Mouse (Mus musculus) c-Kit-negative CD71-positive TER-119-positive erythroid progenitor cells, embryonic 14.5 days (primary cell): ENCODE results near the gene C1rl.
"Not testable (repeated sequence)": the region's sequence is repeated elsewhere in the genome, so short reads cannot be mapped to it uniquely, and the experiment has no call there.

Source experiments
- DNase-seq: peaks from one replicate; pipeline ENCODE4 v3.0.0-alpha.2; 2013; ENCODE audit warnings: low read depth, low spot score

The C1rl gene

DNA sequence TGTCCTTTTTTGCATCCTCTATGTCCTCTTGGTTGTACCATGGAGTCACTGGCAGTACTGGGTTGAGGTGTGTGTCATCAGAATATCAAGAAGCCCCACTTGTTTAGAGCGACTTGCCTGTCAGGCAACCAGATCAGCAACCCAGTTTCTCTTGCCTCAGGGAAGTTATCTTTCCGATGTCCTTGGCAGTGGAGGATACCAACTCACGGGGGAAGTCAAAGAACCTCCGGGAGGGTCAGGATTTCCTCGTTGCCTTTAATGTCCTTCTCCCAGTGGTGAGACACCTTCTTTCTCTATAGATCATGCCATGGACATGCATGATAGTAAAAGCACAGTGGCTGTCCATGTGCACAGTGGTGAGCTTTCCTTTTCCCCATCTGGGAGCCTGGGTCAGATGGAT lies 9.1 kb downstream of the C1rl start:
- DNase-seq, result no peak

DNA sequence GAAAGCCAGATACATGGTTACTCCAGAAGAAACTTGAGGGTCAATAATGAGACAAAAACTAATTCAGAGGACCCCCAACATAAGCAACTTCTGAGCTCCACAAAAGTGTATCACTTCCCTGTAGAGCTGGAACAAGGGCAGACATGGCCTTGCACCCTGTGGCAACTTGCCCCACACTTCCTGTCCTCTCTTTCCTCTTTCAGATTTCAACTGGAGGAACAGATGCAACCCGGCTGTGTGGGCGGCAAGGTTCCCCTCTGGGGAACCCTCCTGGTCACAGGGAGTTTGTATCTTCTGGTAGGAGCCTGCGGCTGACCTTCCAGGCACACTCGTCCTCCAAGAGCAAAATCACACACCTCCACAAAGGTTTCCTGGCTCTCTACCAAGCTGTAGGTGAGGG lies 12.1 kb downstream of the C1rl start:
- DNase-seq, result no peak

DNA sequence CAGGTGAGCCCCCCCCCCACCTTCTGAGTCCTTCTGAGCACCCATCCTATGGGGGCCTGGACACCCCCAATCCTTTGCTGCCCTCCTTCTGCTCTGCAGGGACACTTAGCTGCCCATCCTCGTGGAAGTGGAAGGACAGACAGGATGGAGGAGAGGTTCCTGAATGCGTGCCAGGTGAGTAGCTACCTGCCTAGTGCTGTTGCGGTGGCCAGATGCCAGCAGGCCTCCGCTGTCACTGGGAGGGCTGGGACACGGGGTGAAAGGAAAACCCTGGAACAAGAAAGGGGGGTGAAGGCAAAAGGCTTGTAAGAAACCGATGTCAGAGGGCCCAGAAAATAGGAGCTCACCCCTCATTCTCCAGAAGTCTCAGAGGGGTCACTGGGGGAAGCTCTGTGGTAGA lies 14.1 kb downstream of the C1rl start:
- DNase-seq, result no peak

DNA sequence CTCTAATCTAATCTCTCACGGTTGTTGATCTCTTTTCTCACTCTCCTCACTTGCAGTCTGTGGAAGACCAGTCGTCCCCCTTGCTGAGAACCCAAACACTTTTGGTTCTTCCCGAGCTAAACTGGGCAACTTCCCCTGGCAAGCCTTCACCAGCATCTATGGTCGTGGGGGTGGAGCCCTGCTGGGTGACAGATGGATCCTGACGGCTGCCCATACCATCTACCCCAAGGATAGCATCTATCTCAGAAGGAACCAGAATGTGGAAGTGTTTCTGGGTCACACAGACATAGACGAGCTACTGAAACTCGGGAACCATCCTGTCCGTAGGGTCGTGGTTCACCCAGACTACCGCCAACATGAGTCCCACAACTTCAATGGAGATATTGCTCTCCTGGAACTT lies 15.4 kb downstream of the C1rl start:
- no peak for DNase-seq

DNA sequence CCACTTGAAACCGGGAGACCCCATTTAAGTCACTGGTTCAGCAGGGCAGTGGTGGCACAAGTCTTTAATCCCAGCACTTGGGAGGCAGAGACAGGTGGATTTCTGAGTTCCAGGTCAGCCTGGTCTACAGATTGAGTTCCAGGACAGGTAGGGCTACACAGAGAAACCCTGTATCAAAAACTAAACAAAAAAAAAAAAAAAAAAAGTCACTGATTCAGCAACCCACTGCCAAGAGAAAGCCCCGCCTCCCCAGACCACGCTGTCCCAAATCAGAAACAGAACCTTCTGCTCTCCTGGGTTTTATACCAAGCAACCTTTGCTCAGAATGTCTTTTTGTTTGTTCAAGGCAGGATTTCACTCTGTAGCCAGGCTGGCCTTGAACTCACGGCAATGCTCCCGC lies 16.3 kb downstream of the C1rl start:
- not testable (repeated sequence) for DNase-seq

DNA sequence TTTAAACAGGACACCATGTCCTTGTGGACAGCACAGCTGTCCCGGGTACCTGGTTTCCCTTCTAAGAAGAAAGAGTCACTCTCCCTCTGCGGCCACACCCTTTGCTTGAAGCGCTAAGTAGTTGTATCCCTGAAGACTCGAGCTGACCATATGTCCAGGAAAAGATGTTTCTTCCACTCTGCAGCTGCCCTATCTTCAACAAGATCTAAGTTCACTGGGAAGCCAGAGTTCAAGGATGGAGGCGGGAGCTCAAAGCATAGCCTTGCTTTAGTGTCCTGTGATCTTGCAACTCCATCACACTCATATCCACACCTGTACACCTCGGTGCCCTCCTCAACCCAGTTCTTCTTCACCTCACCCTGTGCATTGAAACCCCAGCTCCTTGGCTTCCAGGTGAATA lies 19.0 kb downstream of the C1rl start:
- no peak for DNase-seq

DNA sequence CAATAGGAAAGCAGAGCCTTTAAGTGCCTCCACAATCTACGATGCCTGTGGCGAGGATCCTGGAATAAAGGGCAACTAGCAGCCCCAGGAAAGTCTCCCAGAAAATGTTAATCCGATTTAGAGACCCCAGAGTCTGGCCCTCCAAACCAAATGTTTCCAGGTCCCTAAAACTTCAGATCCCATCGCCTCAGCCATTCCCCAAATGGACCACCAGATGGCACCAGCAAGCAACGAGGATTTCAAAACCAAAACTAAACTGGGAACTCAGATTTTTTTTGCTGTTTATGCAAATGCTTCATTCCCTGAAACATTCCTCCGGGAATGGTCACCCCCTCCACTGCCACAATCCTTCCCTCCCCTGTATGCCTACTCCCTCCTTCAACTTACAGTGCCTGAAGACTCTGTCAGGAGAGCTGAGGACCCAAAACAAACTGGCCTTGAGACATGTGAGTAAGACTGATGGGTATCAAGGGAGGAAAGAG lies 19.5 kb downstream of the C1rl start, which contains the start of gene C1ra:
C1ra (plus strand) TSS at position 51 of the 482 bp plus-strand sequence.
- DNase-seq, result no peak

DNA sequence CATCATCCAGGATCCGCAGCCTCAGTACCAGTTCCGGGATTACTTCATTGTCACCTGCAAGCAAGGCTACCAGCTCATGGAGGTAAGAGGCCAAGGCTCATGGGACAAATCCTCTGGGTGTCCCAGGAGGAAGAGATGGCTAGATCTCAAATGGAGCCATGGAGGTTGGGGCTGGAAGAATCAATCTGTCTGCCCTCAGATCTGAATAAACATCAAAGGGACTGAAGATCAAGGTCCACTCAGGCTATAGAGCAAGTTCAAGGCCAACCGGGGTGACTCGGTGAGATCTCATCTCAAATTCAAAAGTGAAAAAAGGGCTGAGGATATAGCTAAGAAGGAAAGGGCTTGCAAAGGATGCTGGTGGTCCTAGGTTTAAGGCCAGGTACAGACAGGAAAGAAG lies 24.8 kb downstream of the C1rl start:
- DNase-seq, result not testable (repeated sequence)

DNA sequence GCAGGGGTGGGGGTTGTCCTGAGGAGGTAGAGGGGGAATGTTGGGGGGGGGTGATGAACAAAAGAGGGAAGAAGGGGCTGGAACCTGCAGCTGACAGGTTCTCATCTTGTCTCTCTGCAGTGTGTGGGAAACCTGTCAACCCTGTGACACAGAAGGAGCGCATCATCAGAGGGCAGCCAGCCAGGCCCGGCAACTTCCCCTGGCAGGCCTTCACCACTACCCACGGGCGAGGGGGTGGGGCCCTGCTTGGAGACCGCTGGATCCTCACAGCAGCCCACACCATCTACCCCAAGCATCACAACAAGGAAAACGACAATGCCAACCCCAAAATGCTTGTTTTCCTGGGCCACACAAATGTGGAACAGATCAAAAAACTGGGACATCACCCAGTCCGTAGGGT lies 29.2 kb downstream of the C1rl start:
- not testable (repeated sequence) for DNase-seq

DNA sequence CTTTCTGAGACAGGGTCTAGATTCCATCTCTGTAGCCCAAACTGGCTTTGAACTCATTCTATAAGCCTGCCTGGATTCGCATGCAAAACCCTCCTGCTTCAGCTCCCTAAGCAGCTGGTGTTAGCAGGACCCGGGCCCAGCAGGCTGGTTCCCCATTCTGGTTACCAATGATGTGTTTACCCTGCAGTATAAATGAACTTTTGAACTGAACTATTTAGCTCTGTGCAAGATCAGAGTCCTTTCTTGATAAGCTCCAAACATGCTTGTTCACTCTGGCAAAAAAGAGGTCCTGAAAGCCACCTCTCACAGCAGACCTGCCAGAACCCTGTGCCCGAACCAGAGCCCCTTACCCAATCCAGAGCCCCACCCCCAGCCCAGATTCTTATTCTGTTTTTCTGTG lies 35.0 kb downstream of the C1rl start:
- no peak for DNase-seq

DNA sequence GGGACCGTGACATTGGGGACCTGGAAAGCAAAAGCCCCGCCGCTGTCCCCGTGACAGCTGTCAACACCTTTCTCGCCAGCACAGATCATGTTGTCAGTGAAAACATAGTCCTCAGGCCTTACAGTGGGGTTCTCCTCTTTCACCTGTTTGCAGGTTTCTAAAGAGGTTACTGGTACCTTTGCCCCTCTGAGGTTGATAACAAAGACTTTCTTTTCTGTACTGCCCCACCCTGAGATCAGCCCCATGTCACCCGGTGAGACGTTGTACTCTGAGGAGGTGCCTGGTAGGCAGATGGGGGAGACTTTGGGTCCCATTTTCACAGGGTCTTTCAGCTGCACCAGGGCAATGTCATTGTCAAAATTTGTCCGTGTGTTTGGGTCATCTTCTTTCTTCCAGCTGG lies 38.2 kb downstream of the C1rl start:
- no peak for DNase-seq

DNA sequence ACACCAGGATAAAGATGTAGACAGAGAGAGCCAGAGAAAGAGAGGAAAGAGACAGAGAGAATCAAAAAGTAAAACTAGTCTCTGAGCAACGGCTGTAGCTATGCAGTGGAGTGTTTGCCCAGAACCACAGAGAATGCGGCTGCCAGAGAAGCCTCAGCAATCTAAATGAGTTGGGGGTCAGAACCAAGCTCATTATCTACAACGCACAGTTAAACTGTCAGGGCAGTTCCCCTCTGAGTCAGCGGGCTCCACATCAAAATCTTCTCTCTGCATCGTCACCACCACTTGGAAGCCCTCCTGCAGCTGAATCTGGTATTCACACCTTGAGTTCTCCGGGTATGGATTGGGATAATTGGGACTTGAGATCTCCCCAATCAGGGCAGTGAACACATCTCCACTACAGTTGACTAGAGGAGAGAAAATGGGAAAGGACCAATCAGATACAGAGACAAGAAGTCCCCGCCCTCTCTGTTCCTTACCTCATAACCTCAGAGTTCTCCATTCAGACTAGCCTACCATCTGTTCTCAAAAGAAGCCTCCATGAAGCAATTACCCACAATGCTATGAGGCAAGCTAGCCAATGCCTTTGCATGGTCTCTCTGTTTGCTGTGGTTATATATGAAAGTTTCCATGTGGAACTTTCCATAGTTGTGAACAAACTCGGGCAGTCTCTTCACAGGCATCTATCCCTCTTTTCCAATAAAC lies 43.4 kb downstream of the C1rl start:
- not testable (repeated sequence) for DNase-seq

DNA sequence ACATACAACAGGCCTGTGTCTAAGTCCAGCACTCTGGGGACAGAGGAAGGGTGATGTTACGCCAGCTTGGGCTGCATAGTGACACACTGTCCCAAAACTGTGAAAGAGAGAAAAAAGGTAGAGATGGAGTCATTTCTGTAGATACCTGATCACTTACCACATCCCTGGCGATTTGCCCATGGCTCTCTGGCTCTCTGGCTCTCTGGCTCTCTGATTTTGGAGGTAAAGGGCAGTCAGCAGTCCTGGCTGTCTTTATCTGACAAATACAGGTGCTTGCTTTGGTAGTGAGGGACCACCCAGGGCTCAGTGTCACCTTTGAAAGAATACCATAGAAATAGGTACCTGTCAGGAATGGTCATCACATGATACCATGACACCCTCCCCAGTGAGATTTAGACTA lies 48.3 kb downstream of the C1rl start:
- not testable (repeated sequence) for DNase-seq

DNA sequence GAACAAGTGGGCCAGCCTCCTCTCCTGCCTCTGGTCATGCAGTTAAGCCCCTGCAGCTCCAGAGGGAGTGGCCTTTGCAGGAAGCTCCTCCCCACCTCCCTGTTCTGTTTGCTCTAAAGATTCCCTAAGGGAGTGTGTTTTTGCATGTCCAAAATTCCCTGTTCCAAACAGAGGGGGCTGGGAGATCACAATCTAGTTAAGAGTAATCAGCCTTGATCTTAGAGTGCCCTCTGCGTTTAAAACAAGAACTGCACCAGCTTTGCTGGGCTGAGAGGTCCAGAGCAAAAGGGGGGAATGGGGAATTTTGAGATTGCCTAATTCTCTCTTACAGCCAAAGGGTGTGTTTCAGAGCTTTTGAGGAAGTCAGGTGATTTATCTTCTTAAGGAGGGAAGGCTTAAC lies 49.4 kb downstream of the C1rl start, which contains the start of gene C1s1:
C1s1 (minus strand) TSS at position 76 of the 400 bp plus-strand sequence.
- not testable (repeated sequence) for DNase-seq

DNA sequence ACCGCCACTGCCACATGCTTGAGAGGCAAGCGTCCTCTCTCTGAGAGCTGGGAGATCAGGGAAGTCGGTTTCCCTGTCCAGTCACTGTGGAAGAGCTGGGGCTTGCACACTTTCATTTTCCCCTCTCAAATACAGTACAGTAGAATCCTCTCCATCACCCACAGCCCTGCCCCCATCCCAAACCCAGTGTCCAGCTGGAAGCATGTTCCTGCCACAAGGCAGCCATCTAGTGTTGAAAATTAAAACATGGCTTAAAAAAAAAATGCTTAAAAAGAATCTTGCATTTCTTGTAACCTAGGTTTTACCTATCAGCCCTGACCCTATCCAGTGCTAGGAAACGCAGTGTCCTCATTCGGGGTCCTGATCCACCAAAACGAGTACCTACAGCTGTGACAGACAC lies 51.6 kb downstream of the C1rl start:
- DNase-seq, result no peak

DNA sequence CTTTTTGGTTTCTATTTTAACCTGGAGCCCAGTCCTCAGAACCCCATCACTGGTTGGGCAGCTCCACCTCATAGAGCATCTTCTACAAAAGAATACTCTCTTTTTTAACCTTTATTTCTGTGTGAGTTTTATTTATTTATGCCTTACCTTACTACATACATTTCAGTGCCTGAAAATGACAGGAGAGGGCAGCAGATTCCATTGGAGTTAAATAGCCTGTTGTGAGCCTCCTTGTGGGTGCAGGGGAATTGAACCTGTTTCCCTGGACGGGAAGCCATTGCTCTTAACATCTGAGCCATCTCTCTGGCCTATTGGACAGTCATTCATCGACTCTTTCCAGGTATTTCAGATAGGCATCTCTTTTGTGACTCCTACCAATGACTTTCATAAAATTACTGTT lies 52.5 kb downstream of the C1rl start:
- no peak for DNase-seq

DNA sequence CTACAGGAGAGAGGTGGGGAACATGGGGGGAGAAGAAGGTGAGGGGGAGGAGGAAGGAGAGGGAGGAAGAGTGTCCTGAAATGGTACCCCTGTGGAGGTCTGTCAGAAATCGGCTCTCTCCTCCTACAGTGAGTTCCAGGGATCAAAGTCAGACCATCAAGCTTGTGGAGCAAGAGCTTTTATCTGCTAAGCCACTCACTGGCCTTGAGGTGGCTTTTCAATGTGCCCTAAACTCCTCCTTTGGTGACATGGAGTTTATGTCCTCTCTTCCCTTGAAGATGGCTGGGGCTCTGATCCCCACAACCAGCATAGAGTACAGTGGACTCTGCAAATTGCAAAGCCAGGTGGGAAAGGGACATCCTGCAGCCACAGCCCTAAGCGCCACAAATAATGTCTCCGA lies 55.1 kb downstream of the C1rl start:
- not testable (repeated sequence) for DNase-seq

DNA sequence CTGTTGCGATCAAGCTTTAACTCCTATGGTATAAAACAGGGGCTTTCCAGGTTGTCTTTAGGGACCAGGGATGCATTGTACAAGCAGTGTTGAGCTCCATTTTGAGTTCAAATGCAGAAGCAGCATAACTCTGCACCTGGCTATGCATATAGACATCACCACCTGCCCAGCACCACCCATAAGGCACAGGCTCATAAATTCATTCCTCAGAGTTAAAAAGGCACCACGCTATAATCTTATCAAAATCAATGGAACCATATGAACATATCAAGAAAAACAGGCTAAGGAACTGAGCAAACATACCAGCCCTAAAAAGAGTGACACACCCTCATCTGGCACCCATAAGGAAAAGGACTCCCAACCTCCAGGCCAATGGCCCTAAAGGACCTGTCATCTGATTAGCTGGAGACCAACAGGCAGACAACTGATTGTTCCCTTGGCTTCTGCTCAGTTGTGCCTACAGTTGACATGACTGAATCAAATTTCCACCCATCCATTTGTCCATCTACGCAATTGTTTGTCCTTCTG lies 56.2 kb downstream of the C1rl start:
- no peak for DNase-seq

DNA sequence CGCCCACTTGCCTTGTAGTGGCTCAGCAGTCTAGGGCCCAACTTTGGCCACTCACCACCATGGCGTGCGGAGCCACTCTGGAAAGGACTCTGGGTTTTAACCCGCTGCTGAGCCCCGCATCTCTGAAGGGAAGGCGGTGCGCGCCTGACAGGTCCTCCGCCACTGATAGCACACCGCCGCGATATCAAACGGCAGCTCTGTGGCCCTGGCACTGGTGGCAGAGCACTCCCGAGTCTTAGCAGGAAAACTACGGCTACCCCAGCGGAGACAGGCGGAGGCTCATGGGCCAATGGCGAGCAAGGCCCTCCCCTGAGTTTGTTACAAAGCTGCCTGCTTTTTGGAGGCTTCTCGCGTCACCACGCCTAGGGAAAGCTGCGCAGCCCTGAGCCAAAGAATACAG lies 59.9 kb downstream of the C1rl start:
- DNase-seq, result no peak

DNA sequence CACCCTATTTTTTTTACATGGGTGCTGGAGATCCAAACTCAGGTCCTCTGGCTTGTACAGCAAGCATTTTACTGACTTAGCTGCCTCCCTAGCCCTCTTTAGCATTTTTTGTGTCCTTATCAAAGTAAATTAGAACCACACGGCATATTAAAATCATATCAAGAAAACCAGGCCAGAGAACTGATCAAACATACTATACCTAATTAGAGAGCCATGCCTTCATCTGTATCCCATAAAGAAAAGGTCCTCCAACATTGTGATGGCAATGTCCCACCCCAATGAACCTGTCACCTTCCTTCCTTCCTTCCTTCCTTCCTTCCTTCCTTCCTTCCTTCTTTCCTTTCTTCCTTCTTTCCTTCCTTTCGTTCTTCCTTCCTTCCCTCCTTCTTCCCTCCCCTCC lies 63.0 kb downstream of the C1rl start:
- not testable (repeated sequence) for DNase-seq
